Mouse (Mus musculus) heart, embryonic 16.5 days (tissue): ENCODE data around the gene Fads3. TPM values are rescaled to one million over a fixed set of nuclear protein-coding genes. Genes with fewer than 3 reads are reported as not detected.

ENCODE experiments used
- ATAC-seq: fragments of 200-750 bp; cut with Nextera tagmentation; replicated peaks from 2 replicates; pipeline ENCODE4 v1.8.0; 2017; ENCODE audit warnings: moderate number of reproducible peaks; ENCODE audit not compliant: insufficient read depth, low FRiP score; ENCODE audit errors: extremely low read depth
- H3K27ac ChIP-seq: fragments of 300-500 bp; sonication (generic); 2 replicates; pipeline ENCODE4 v1.5.1; 2014; ENCODE audit warnings: mild to moderate bottlenecking, low read length, control low read depth, moderate library complexity
- H3K27me3 ChIP-seq: fragments of 300-500 bp; sonication (generic); 2 replicates; pipeline ENCODE4 v1.6.1; 2014; ENCODE audit warnings: low read length, mixed read lengths; ENCODE audit not compliant: control insufficient read depth, insufficient read depth
- H3K36me3 ChIP-seq: fragments of 300-500 bp; sonication (generic); 2 replicates; pipeline ENCODE4 v1.6.1; 2014; ENCODE audit not compliant: control insufficient read depth, insufficient read depth
- H3K4me1 ChIP-seq: fragments of 300-500 bp; sonication (generic); 2 replicates; pipeline ENCODE4 v1.6.1; 2014; ENCODE audit warnings: low read length, mixed read lengths; ENCODE audit not compliant: control insufficient read depth, insufficient read depth
- H3K4me2 ChIP-seq: fragments of 300-500 bp; sonication (generic); 2 replicates; pipeline ENCODE4 v1.6.1; 2014; ENCODE audit warnings: low read depth, mild to moderate bottlenecking, control low read depth, low read length
- H3K4me3 ChIP-seq: fragments of 300-500 bp; sonication (generic); 2 replicates; pipeline ENCODE4 v1.5.1; 2014; ENCODE audit warnings: mild to moderate bottlenecking, control low read depth, low read length
- H3K9ac ChIP-seq: fragments of 300-500 bp; sonication (generic); 2 replicates; pipeline ENCODE4 v1.6.1; 2014; ENCODE audit warnings: low read length, control low read depth
- H3K9me3 ChIP-seq: fragments of 300-500 bp; sonication (generic); replicated peaks from 2 replicates; pipeline ENCODE4 v1.6.1; 2016; ENCODE audit warnings: low read length; ENCODE audit not compliant: control insufficient read depth
- WGBS: fragments of 180-500 bp; shearing (Covaris S2); extraction: QIAGEN DNeasy Blood & Tissue Kit; methylation state at CpG from one replicate; pipeline ENCODE4 v1.1.7; 2014; 5-methylcytosine and 5-hydroxymethylcytosine counted together
- polyA plus RNA-seq: library from polyadenylated mRNA; unstranded; fragments of >200 nt; fragmentation: Nextera tagmentation; extraction: Ambion mirVana; gene quantifications from 2 replicates; pipeline ENCODE4 v1.2.1, GENCODE M21; 2015

Fads3 gene
- polyA plus RNA-seq, 1 experiment from 2014 or later, result 31.5 TPM

DNA sequence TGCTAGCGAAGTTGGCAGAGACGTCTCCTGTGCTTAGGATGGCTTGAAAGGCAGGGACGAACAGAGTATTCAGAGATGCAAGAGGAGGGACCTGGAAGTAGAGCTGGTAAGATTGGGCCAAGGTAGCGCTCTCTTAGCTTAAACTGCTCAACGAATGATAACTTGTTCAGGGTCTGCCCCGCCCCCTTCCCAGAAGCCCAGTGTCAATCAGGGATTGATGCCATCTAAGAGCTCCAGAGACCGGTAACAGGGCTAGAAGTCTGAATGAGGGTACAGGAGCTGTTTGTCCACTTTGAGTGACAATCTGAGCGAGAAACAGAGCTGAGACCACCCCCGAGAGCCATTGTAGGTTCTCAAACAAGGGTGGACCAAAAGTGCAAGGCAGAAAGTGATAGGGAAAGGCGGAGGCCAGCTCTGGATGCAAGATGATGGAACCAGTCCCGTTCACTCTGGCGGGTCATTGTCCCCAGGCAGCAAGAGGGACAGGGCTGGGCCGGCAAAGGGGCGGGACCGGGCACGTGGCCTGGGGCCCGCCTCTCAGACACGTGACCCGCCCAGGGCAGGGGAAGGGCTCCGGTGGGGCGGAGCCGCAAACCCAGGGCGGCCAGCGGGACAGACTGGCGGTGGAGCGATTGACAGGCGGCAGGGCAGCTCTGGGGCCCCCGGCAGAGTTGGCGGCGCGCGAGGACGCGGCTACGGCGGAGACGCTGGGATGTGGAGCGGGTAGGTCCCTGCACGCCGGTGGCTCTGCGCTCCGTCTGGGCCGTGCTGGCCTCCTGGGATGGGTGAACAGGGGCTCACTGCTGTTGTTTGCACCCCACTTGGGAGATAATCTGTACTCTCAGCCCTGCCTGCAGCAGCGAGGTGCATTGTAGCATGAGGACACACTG is 23.5 kb upstream of the Fads3 start:
- Histone ChIP-seq H3K4me1 (peaks cover 39% of the 10 kb centered on the region), H3K27me3 (no peaks in the 10 kb centered on the region), H3K9ac (peak overlapping the region; percentile 78), H3K4me2 (peak overlapping the region; percentile 76), H3K36me3 (no peaks in the 10 kb centered on the region), H3K27ac (peak overlapping the region; percentile 75), H3K9me3 (no peaks in the 10 kb centered on the region), H3K4me3 (peak overlapping the region; percentile 64)
- peak; percentile 96 for ATAC-seq
- WGBS, result 8% methylated on average over 44 of the region's 44 CpGs

DNA sequence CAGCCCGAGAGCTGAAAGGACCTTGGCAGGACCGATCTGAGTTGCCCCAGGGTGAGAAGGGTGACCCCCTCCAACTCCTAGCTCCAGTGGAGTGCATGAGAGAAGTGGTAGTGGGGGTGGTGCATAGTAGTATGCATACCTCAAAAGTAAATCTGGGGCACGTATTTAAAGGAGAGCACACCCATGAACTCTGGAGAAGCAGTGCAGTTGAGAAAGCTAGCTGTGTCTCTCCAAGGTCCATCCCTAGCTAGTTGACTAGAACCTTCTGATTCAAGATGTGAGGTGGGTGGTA is 22.9 kb upstream of the Fads3 start:
- H3K4me3 ChIP-seq, result peak overlapping the region; percentile 64
- peaks cover 34% of the 10 kb centered on the region for H3K4me1 ChIP-seq
- peak; percentile 28 for ATAC-seq

DNA sequence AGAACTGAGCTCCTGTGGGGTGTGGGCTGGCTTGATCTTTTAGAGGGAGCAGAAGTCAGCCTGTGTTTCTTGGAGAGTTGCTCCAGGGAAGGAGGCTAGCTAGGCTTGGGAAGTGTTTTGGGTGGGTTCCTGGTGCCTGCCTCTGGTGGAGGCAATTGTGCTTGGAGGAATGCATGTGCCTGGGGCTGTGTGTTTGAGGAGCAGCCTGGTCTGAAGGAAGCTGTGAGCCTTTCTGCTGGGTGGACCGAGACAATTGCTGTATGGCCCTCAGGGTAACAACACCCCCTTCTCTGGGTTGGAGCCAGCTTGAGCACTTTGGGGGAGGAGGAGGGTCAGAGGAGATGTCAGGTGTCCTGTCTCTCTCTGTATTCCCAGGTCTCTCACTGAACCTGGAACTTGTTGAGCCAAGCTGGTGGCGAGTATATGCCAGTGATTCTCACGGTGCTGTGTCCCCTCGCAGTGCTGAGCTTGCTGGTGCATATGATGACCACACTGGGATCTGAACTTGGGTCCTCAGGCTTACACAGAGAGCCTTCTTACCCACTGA is 22.1 kb upstream of the Fads3 start:
- H3K27ac ChIP-seq, result no peak overlapping the region

More for the DNA sequence above, 22.9 kb upstream of the Fads3 start:
- peak overlapping the region; percentile 78 for H3K9ac ChIP-seq
- H3K27me3 ChIP-seq, result no peaks in the 10 kb centered on the region
- no peaks in the 10 kb centered on the region for H3K9me3 ChIP-seq
- no peaks in the 10 kb centered on the region for H3K36me3 ChIP-seq
- H3K27ac ChIP-seq, result peak overlapping the region; percentile 63
- WGBS, result 0% methylated on average over 3 of the region's 3 CpGs
- H3K4me2 ChIP-seq, result peak overlapping the region; percentile 76

DNA sequence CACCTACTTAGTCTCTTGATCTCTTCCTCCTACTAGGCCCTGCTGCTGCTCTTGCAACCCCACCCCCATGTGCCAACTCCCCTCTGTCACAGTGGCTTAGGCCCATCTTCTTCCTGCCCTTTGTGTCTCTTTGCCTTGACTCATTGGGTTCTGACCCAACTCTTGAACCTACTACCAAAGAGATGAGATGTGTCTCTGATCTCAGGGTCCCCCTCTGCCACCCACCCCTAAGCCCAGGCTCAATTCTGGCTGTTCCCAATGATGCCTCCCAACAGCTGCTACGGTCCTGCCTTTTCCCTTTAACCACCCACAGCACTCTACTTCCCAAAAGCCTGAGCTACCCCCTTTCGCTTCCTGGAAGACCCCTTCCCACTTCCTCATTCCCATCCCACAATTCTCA is 19.4 kb upstream of the Fads3 start:
- Histone ChIP-seq H3K27ac (peak overlapping the region; percentile 41; the same call in 1 of the 2 replicates), H3K4me2 (no peak overlapping the region), H3K4me3 (no peak overlapping the region), H3K36me3 (no peaks in the 10 kb centered on the region), H3K4me1 (peaks cover 44% of the 10 kb centered on the region), H3K27me3 (no peaks in the 10 kb centered on the region), H3K9ac (no peak overlapping the region), H3K9me3 (no peaks in the 10 kb centered on the region)
- 83% methylated on average over 2 of the region's 2 CpGs for WGBS
- ATAC-seq, result no peak

More for the DNA sequence above, 22.1 kb upstream of the Fads3 start:
- peak overlapping the region; percentile 76 for H3K4me2 ChIP-seq
- H3K36me3 ChIP-seq, result no peaks in the 10 kb centered on the region
- H3K4me1 ChIP-seq, result peaks cover 31% of the 10 kb centered on the region
- peak overlapping the region; percentile 64 for H3K4me3 ChIP-seq
- no peaks in the 10 kb centered on the region for H3K27me3 ChIP-seq
- no peaks in the 10 kb centered on the region for H3K9me3 ChIP-seq
- 73% methylated on average over 4 of the region's 4 CpGs for WGBS
- H3K9ac ChIP-seq, result peak overlapping the region; percentile 78
- no peak for ATAC-seq

DNA sequence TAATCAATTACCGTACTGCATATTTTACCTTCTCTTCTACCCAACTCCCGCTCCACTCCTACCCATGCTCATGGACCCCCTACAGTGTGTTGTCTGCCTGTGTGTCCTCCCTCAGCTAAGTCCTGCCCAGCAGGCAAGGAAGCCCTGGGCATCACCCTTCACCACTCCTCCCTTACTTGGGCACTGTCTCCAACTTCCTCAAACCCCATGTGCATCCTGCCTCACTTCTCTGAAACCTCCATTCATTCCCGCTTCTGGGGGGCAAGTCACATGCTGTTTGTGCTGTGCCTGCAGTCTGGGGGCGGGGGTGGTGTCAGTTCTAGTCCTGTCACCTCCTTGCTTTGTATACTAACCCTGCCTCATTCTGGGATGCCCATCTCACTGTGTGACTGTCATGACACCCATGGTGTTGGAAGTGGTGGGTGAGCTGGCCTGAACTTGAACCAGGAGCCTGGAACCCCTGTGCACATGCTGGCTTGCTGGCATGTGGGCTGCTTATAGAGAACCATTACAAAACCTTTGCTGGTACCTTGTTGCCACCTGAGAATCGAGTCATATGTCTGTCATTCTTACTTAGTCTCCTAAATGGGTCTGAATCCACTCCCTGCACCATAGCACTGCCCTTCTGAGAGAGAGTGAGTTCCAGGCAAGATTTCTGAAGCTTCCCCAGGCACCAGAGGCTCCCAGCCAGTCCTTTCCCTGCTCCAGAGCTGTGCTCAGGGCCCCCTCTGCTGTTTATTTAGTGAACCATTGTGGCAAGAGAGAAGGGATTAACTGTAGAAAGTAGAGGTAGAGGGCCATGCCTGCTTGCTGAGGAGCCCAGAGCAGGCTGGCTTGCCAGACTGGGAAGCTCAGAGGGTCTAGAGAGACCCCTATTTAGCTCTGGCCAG is 18.7 kb upstream of the Fads3 start:
- ATAC-seq, result no peak
- WGBS, result 63% methylated on average over 5 of the region's 5 CpGs
- Histone ChIP-seq H3K27me3 (no peaks in the 10 kb centered on the region), H3K9me3 (no peaks in the 10 kb centered on the region), H3K9ac (0 out of 2 replicates have a peak overlapping the region, but pooled peaks have one; percentile 0), H3K36me3 (no peaks in the 10 kb centered on the region), H3K4me1 (peaks cover 41% of the 10 kb centered on the region), H3K4me3 (no peak overlapping the region), H3K27ac (peak overlapping the region; percentile 41), H3K4me2 (no peak overlapping the region)

DNA sequence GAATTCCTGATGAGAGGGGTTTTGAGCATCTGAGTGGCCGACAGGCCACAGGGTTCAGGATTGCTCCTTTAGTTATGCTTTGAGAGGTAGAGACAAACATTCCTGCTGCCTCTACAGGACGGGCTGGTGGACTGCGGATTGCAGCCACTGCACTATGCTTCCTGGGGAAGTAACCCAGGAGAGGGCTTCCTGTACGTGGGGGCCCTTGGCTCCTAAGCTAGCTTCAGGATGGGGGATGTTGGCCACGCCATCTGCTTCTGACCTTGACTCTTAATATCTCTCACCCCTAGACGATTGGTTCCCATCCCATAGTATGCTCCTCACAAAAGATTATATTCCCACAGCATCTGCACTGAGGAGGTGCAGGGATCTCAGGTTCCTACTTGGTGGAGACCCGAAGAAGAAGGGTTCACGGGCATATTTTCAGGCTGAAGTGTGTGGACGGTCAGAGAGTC is 18.0 kb upstream of the Fads3 start:
- ATAC-seq, result no peak
- peak overlapping the region; percentile 56 for H3K27ac ChIP-seq
- H3K4me3 ChIP-seq, result no peak overlapping the region
- H3K9me3 ChIP-seq, result no peaks in the 10 kb centered on the region
- no peaks in the 10 kb centered on the region for H3K27me3 ChIP-seq
- WGBS, result 53% methylated on average over 9 of the region's 9 CpGs
- H3K4me1 ChIP-seq, result peaks cover 38% of the 10 kb centered on the region
- no peak overlapping the region for H3K4me2 ChIP-seq
- no peaks in the 10 kb centered on the region for H3K36me3 ChIP-seq
- H3K9ac ChIP-seq, result no peak overlapping the region

DNA sequence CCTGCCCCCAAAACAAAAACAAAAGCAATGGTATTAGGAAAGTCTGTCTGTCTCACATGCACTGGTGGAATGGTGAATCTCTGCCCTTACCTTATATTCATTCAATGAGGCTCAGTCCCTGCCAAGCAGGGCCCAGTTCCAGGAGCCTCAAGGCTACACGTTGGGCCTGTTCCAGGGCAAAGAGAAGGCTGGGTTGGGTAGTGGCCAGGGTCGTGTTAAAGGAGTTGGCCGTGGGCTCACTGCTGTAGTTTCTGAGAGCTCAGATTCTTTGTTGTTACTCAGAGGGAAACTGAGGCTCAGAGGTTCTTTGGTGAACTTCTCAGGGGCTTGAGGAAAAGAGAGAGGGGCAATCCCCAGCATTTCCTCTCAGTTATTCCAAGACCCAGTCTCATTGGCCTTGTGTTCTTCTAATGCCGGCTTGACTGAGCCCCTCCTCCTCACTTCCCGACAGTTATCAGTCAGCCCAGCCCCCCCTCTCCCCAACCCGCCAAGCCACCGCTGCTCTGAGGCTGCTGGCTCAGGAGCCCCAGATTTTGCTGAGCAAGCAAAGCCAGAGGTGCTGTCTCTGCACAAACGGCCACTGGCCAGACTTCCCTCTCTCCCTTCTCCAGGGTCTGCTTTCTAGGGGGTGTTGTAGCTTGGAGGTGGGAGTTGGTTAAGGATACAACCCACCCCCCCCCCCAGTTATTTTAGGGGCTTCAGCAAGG is 16.0 kb upstream of the Fads3 start:
- Histone ChIP-seq H3K4me2 (peak overlapping the region; percentile 31; the same call in 1 of the 2 replicates), H3K4me3 (no peak overlapping the region), H3K27ac (peak overlapping the region; percentile 79), H3K9me3 (no peaks in the 10 kb centered on the region), H3K36me3 (no peaks in the 10 kb centered on the region), H3K4me1 (peaks cover 30% of the 10 kb centered on the region), H3K9ac (peak overlapping the region; percentile 31), H3K27me3 (no peaks in the 10 kb centered on the region)
- peak; percentile 66 for ATAC-seq
- WGBS, result 7% methylated on average over 8 of the region's 8 CpGs

DNA sequence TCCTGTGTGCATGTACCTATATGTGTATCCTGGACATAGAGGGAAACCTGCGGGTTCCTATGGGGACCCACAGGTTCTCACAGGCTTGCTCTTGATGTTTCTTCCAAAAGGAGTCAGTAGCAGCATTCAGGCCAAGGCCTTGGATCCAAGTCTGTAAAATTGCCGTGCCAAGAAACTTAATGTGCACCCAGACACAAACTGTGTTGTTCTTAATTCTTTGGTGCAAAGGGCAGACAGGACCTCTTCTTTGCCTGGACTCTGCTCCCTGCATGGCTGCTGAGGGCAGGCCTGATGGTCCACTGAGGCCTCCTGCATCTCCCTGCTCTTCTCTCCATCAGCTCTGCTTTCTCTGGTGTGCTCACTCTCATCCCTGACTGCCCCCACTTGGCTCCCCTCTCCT is 11.6 kb upstream of the Fads3 start:
- Histone ChIP-seq H3K4me2 (no peak overlapping the region), H3K27ac (no peak overlapping the region), H3K4me3 (no peak overlapping the region), H3K4me1 (peaks cover 17% of the 10 kb centered on the region), H3K27me3 (no peaks in the 10 kb centered on the region), H3K36me3 (no peaks in the 10 kb centered on the region), H3K9ac (no peak overlapping the region), H3K9me3 (no peaks in the 10 kb centered on the region)
- WGBS, result 88% methylated on average over 2 of the region's 2 CpGs
- ATAC-seq, result no peak
